Mouse (Mus musculus) hematopoietic stem cell, adult 5-6 weeks (primary cell): Measurements from ENCODE around the gene Dpp6. TPM values are rescaled to one million over a fixed set of nuclear protein-coding genes. Genes with fewer than 3 reads are reported as not detected.

Experiments used
- ATAC-seq, 2 experiments: fragments of 125-278 bp in 1 of 2; replicated peaks in 1 of 2; 2 replicates each; pipeline ENCODE4 v1.8.0; 2016 to 2017; ENCODE audit warnings: inconsistent platforms in 2 of 2, mild to moderate bottlenecking in 2 of 2, moderate number of reproducible peaks in 2 of 2, low read depth in 1 of 2, moderate TSS enrichment in 1 of 2; ENCODE audit not compliant: low FRiP score in 2 of 2, poor library complexity in 2 of 2, severe bottlenecking in 2 of 2, insufficient read depth in 1 of 2, low TSS enrichment in 1 of 2
- total RNA-seq: library from RNA; stranded (forward); fragments of 172-1452, 232-1000 nt; gene quantifications from 2 replicates; pipeline ENCODE4 v1.2.3, GENCODE M21; 2017

The Dpp6 gene
- total RNA-seq, 1 experiment from 2014 or later: 0.20 TPM

DNA sequence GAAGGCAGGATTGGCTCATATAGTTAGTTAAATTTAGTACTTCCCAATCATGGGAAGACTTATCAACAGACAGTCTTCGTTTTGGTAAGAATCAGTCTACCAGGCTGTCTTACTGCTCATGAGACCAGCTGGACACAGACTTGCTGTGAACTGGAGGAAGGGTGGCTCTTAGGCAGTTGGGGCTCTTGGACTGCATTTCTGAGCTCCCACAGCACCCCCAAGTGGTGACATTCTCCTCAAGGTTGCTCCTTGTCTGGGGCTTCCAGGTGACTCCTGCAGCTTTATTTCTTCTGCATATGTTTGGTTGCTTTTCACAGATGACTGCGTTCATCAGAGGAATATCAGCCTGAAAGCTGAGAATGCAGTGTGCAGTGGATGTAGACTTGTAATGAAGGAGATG lies 218.9 kb downstream of the Dpp6 start:
- no peak for ATAC-seq

GRCm38 (mm10) chr5:27037796-27038195 lies 220.8 kb downstream of the Dpp6 start:
- no peak for ATAC-seq

DNA sequence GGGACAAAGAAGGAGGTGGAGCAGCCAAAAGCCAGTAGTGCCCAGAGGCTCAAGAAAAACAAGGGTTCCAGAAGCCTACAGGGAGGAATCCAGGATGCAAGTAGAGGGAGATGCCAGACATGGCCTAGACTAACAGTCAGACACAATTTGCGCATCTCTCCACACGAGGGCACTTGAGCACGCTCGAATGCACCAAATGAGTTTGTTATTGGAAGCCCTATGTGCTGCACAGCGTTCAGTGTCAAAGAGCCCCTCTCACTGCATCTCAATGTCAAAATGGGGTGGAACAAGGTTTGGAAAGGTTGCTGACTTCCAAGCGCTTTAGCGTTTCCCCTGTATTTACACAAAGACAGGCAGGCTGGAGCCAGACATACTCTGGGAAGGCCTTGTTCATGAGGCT lies 231.2 kb downstream of the Dpp6 start:
- ATAC-seq: no peak

- ATAC-seq: no peak
These were observed 231.9 kb downstream of the Dpp6 start for GRCm38 (mm10) chr5:27048926-27049325.

GRCm38 (mm10) chr5:27049341-27050091 lies 232.5 kb downstream of the Dpp6 start:
- no peak for ATAC-seq

GRCm38 (mm10) chr5:27051250-27051649 lies 234.2 kb downstream of the Dpp6 start:
- no peak for ATAC-seq

GRCm38 (mm10) chr5:27052441-27052840 lies 235.4 kb downstream of the Dpp6 start:
- no peak for ATAC-seq

- no peak for ATAC-seq
These were observed 239.4 kb downstream of the Dpp6 start for GRCm38 (mm10) chr5:27056436-27056835.

GRCm38 (mm10) chr5:27060114-27060513 lies 243.1 kb downstream of the Dpp6 start:
- ATAC-seq: no peak

DNA sequence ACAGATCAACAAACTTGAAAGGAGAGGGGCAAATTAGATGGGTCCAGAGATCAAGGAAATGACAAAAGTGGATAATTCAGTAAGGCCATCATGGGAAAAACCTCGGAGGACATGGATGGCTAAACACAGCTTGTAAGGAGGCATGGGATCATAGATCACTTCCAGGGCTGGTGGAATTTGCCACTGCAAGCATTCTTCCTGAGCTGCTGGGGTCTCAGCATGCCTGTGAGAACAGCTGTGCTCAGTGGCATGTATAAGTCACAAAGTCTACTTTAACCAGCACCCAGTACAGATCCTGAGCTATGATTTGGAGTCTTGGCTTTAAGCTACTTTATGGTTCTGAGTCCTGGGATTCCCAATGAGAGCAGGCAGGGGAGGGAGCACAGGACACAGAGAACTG lies 246.9 kb downstream of the Dpp6 start:
- no peak for ATAC-seq

DNA sequence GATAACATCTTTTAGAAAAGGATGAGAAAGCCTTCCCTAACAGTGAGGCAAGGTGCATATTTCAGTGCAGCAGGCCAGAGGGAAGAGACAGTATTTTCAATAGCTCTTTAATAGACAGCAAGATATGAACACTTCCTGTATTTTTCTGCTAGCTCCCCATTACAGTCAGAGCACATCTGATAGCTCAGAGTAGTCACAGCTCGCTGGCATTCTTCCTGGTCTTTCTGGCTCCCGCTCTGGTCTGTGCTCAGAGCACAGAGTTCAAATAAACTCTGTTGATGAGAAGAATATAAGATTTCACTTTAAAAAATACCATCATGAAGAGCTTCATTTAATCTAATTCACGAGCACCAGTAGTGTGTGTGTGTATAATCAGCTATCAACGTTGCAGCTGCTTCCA lies 249.8 kb downstream of the Dpp6 start:
- no peak for ATAC-seq

GRCm38 (mm10) chr5:27075131-27075591 lies 258.2 kb downstream of the Dpp6 start:
- ATAC-seq: peak; percentile 62 to 69; a peak in 2 of 4 replicates

- ATAC-seq: no peak
These were observed 259.0 kb downstream of the Dpp6 start for GRCm38 (mm10) chr5:27076046-27076445.

DNA sequence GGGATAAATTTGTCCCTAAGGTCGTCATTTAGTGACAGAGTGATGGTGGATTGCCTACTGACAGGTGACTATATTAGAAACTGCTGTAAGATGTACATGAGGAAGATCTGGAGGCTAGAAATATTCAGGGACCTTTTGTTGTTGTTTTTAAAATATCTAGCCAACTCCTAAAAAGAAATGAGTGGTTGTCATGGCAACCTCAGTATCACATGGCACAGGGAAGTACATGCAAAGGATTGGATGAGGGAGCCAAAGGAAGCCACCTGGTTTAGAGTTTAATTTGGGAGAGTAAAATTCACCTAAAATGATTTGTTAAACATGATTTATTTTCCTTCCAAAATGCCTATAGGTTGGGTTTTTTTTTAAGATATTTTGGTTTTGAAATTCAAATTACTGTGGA lies 260.8 kb downstream of the Dpp6 start:
- no peak for ATAC-seq

DNA sequence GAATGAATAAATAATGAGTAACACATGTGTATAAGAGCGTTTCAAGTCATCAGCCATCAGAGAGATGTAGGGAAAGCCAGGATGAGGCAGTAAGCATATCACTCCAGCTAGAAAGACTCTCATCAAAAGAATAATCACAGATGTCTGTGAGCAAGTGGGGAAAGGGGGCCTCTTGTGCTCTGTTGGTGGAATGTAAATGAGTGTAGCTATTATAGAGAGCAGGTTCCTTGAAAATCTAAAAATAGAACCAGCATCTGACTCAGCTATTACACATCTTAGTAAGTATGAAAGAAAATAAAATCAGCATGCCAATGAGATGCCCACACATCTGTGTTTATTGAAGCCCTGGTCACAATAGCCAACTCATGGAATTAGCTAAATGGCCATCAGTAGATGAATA lies 264.3 kb downstream of the Dpp6 start:
- ATAC-seq: no peak

DNA sequence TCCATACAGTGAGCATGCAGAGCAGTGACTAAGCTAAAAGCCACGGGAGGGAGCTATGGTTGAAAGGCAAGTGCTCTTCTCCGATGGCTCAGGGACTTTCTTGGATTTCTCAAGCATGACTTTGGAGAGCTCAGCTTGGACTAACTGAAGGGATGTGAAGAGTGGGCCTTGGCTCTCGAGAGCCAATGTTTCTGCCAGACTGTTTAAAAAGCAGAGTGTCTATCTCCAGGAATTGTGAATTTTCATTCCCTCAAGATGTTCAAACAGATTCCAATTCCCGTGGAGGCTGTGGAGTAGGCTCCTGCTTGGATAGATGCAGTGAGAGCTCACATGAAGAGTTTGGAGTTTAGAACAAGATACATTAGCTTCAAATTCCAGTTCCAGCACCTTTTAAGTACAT lies 266.8 kb downstream of the Dpp6 start:
- ATAC-seq: no peak

- ATAC-seq: no peak
These were observed 291.2 kb downstream of the Dpp6 start for GRCm38 (mm10) chr5:27108221-27108620.

DNA sequence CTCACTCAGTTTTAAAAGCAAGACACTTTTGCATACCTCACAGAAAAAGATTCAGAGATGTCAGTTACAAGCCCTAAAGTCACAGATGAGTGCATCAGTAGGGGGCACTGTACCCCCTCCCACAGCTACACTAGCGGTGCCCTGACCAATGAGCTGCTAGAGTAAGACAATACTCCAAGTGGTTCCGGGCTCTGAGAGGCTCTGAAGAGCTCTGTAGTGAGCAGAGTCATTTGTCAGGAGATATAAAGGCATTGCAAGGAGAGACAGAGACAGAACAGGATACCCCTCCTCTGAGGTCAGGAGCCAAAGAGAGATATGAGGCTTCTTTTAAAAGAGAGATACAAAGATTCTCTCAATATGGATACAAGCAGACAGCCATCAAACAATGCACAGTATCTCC lies 305.5 kb downstream of the Dpp6 start:
- ATAC-seq: no peak

- ATAC-seq: no peak
These were observed 305.9 kb downstream of the Dpp6 start for GRCm38 (mm10) chr5:27122944-27123343.
